Mouse (Mus musculus): Measurements from ENCODE around the gene Etv6. TPM values are rescaled to one million over a fixed set of nuclear protein-coding genes. Genes with fewer than 3 reads are reported as not detected.

Etv6 gene
- polyA plus RNA-seq, 1 experiment from 2014 or later = 5.2 TPM

DNA sequence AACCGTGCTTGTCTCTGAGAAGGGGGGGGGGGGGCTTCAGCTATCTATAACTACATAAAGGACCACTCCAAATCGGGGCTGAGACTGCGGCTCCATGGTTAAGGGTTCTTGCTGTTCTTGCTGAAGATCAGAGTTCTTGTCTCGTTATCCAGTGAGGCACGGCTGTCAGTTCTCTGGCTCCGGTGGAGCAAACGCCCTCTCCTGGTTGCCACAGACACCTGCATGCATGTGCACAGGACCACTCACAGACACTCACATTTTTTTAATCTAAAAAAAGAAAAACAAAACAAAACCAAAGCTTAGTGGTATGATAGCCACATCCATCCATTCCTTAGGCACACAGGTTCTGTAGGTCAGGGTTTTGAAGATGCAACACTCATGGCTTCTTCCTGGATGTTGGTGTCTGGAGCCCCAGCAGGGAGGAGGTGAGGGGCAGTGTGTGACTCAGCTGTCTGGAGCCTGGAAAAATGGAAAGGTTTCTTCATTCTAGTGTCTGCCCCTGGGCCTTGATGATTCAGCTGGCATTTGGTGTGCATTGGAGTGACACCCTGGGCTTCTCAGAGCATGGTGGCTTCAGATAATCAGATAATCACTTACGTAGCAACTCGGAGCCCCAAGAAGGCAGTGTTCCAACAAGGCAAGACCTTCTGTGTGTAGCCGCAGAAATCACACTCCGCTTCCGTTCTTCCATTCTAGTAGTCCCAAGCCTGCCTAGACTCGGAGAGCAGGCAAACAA, 262.6 kb downstream of the Etv6 start:
- ATAC-seq = no peak
- 76% methylated on average over 13 of the region's 13 CpGs for WGBS
- H3K36me3 ChIP-seq (ENCODE audit: control insufficient read depth, insufficient read depth) = no peaks in the 10 kb centered on the region

GRCm38 (mm10) chr6:134301951-134302350, 266.5 kb downstream of the Etv6 start:
- no peak for ATAC-seq

More for the DNA sequence above, 262.6 kb downstream of the Etv6 start:
- no peak overlapping the region for H3K4me3 ChIP-seq (replicated peaks; ENCODE audit: low read length)
- H3K4me2 ChIP-seq (ENCODE audit: low read length) = no peak overlapping the region
- H3K27ac ChIP-seq (ENCODE audit: low read length) = no peak overlapping the region
- no peaks in the 10 kb centered on the region for H3K27me3 ChIP-seq (replicated peaks; ENCODE audit: control insufficient read depth, insufficient read depth, low read length)
- no peaks in the 10 kb centered on the region for H3K4me1 ChIP-seq (replicated peaks; ENCODE audit: control insufficient read depth, insufficient read depth, low read length)
- H3K9ac ChIP-seq (replicated peaks; ENCODE audit: low read depth, low read length) = no peak overlapping the region
- H3K9me3 ChIP-seq (ENCODE audit: control insufficient read depth, low read length) = no peaks in the 10 kb centered on the region

DNA sequence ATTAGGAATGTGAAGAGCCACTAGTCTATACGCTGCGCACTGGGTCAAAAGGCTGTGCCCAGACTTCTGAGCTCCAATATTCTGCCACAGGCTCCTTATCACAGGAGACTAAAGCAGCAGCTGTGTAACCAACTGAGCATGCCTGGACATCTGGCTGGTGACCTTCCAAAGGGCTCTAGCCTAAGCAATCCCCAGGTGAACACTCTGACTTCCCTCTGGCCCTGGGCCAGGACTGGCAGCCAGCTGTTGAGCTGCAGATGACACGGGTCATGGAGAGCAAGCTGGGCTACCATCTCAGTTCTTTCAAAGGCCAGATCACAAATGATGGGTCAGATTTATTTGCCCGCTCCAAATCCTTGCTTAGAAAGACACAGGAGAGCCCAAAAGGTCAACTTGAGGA, 275.8 kb downstream of the Etv6 start:
- no peaks in the 10 kb centered on the region for H3K27me3 ChIP-seq (replicated peaks; ENCODE audit: control insufficient read depth, insufficient read depth, low read length)
- H3K36me3 ChIP-seq (ENCODE audit: control insufficient read depth, insufficient read depth) = no peaks in the 10 kb centered on the region
- H3K4me1 ChIP-seq (replicated peaks; ENCODE audit: control insufficient read depth, insufficient read depth, low read length) = no peaks in the 10 kb centered on the region
- H3K4me3 ChIP-seq (replicated peaks; ENCODE audit: low read length) = no peak overlapping the region
- ATAC-seq = no peak
- WGBS = 92% methylated on average over 4 of the region's 4 CpGs
- no peak overlapping the region for H3K27ac ChIP-seq (ENCODE audit: low read length)
- no peak overlapping the region for H3K9ac ChIP-seq (replicated peaks; ENCODE audit: low read depth, low read length)
- H3K9me3 ChIP-seq (ENCODE audit: control insufficient read depth, low read length) = no peaks in the 10 kb centered on the region
- H3K4me2 ChIP-seq (ENCODE audit: low read length) = no peak overlapping the region

More at GRCm38 (mm10) chr6:134301951-134302350, 266.5 kb downstream of the Etv6 start:
- 93% methylated on average over 1 of the region's 1 CpGs for WGBS
- Histone ChIP-seq H3K4me1 (replicated peaks; ENCODE audit: control insufficient read depth, insufficient read depth, low read length) (no peaks in the 10 kb centered on the region), H3K9me3 (ENCODE audit: control insufficient read depth, low read length) (no peaks in the 10 kb centered on the region), H3K27ac (ENCODE audit: low read length) (no peak overlapping the region), H3K36me3 (ENCODE audit: control insufficient read depth, insufficient read depth) (no peaks in the 10 kb centered on the region), H3K4me2 (ENCODE audit: low read length) (no peak overlapping the region), H3K9ac (replicated peaks; ENCODE audit: low read depth, low read length) (no peak overlapping the region), H3K4me3 (replicated peaks; ENCODE audit: low read length) (no peak overlapping the region), H3K27me3 (replicated peaks; ENCODE audit: control insufficient read depth, insufficient read depth, low read length) (no peaks in the 10 kb centered on the region)

DNA sequence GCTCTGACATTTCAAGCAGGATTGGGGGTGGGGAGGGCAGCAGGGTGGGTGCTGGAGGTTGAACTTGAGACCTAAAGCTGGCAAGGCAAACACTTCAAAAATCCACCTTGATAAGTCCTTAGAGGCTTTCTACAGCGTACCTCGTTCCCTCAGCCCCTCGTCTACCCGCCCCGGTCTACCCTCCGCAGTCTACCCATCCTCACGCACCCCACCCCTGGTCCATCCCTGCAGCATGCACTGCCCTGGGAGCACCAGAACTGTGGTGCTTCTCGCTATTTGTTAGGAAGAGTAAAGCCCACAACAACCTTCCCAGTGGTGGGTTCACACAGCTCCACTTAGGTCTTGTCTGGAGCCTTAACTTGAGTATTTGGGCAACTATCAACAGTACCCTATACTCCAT, 277.1 kb downstream of the Etv6 start:
- no peak overlapping the region for H3K9ac ChIP-seq (replicated peaks; ENCODE audit: low read depth, low read length)
- no peaks in the 10 kb centered on the region for H3K9me3 ChIP-seq (ENCODE audit: control insufficient read depth, low read length)
- no peak overlapping the region for H3K4me3 ChIP-seq (replicated peaks; ENCODE audit: low read length)
- no peak overlapping the region for H3K4me2 ChIP-seq (ENCODE audit: low read length)
- H3K27ac ChIP-seq (ENCODE audit: low read length) = no peak overlapping the region
- H3K4me1 ChIP-seq (replicated peaks; ENCODE audit: control insufficient read depth, insufficient read depth, low read length) = no peaks in the 10 kb centered on the region
- no peaks in the 10 kb centered on the region for H3K27me3 ChIP-seq (replicated peaks; ENCODE audit: control insufficient read depth, insufficient read depth, low read length)
- H3K36me3 ChIP-seq (ENCODE audit: control insufficient read depth, insufficient read depth) = no peaks in the 10 kb centered on the region
- WGBS = 96% methylated on average over 8 of the region's 8 CpGs
- ATAC-seq = no peak

DNA sequence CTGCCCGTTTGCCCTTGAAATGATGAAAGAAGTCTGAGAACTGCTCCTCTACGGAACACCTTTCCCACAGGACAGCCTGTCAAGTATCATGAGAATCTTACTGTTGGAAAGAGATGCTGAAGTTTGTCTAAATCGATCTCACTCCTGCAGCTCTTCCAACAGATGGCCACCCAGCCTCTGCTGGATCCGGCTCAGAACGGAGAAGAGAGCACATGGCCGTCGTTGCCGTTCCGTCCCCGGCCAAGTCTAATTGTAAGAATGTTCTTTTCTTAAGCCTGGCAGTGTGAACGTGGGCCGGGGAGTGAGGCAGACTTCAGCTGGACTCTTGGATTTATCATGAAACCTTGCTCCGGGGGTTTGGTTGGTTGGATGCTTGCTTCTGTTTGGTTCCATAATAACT, 281.9 kb downstream of the Etv6 start:
- 78% methylated on average over 13 of the region's 13 CpGs for WGBS
- ATAC-seq = 0 out of 2 replicates have a peak, but pooled peaks have one; percentile 36
- Histone ChIP-seq H3K27me3 (replicated peaks; ENCODE audit: control insufficient read depth, insufficient read depth, low read length) (no peaks in the 10 kb centered on the region), H3K27ac (ENCODE audit: low read length) (no peak overlapping the region), H3K4me3 (replicated peaks; ENCODE audit: low read length) (no peak overlapping the region), H3K9ac (replicated peaks; ENCODE audit: low read depth, low read length) (no peak overlapping the region), H3K9me3 (ENCODE audit: control insufficient read depth, low read length) (no peaks in the 10 kb centered on the region), H3K4me1 (replicated peaks; ENCODE audit: control insufficient read depth, insufficient read depth, low read length) (no peaks in the 10 kb centered on the region), H3K4me2 (ENCODE audit: low read length) (no peak overlapping the region), H3K36me3 (ENCODE audit: control insufficient read depth, insufficient read depth) (no peaks in the 10 kb centered on the region)

Other genes with a start within 250 kb of the Etv6 start
- gene Kap, start 181.9 kb upstream of the Etv6 start, polyA plus RNA-seq (2015; fragmentation: Nextera tagmentation; extraction: Ambion mirVana) = not detected in 2 replicates